ENCODE assay signal across 8 mouse cellular contexts in genomic region chr11:3161370-3161769, GRCm38 (mm10). TPM values are rescaled to one million over a fixed set of nuclear protein-coding genes. Genes with fewer than 3 reads are reported as not detected.
DNase-seq lines count a peak whose midpoint lies in the region; ATAC-seq and TF ChIP-seq lines count a peak whose summit lies in the region.
"Not testable (repeated sequence)": the region's sequence is repeated elsewhere in the genome, so short reads cannot be mapped to it uniquely, and the experiment has no call there.

No protein-coding gene starts in this region.

- not testable (repeated sequence) for H3K4me1 ChIP-seq in lung, postnatal 0 days (ENCODE audit: insufficient read depth, low read depth, low read length)

- not testable (repeated sequence) for TF ChIP-seq EP300 in lung, postnatal 0 days (IDR thresholded peaks at IDR 0.05)

- intact Hi-C loops in gastrocnemius, adult 2 months (cut with DNase I); heart, postnatal 14 days (cut with DNase I): not testable (repeated sequence)

- not testable (repeated sequence) for H3K27ac ChIP-seq in gastrocnemius, adult 2 months; lung, postnatal 0 days (ENCODE audit: low read length)

- not testable (repeated sequence) for H3K27me3 ChIP-seq in lung, postnatal 0 days (replicated peaks; ENCODE audit: insufficient read depth, low read length)

- H3K4me3 ChIP-seq in gastrocnemius, adult 2 months; lung, postnatal 0 days (ENCODE audit: low read depth, low read length): not testable (repeated sequence)

- DNase-seq in 3T3-L1 (ENCODE audit: low read depth, low spot score) = peak; percentile 77
- peak; percentile 16 for DNase-seq in adrenal gland, postnatal 25 days
- peak; percentile 53 for DNase-seq in gastrocnemius, adult 2 months
- peak; percentile 47 to 66 for DNase-seq in heart, postnatal 14 days
- DNase-seq in layer of hippocampus, adult 18-20 months (ENCODE audit: low spot score in 2 of 2) = peak; percentile 56 to 62
- DNase-seq in lung, postnatal 0 days (ENCODE audit: low spot score) = peak; percentile 52
- DNase-seq in right cerebral cortex, adult 18-20 months = peak; percentile 39
- DNase-seq in thymus, postnatal 4 days = peak; percentile 36

- TF ChIP-seq CTCF in gastrocnemius, adult 2 months (IDR thresholded peaks at IDR 0.05); lung, postnatal 0 days (IDR thresholded peaks at IDR 0.05): not testable (repeated sequence)

- H3K36me3 ChIP-seq in lung, postnatal 0 days (ENCODE audit: insufficient read depth, low read length) = not testable (repeated sequence)

- not testable (repeated sequence) for H3K9ac ChIP-seq in lung, postnatal 0 days (replicated peaks; ENCODE audit: low read depth)

- not testable (repeated sequence) for ATAC-seq in lung, postnatal 0 days

- 42% methylated on average over 1 of the region's 2 CpGs for WGBS in lung, postnatal 0 days

- not testable (repeated sequence) for H3K4me2 ChIP-seq in lung, postnatal 0 days (replicated peaks; ENCODE audit: low read depth, low read length)

- not testable (repeated sequence) for H3K9me3 ChIP-seq in lung, postnatal 0 days (ENCODE audit: low read length)

RNA-seq across cellular contexts. Expression of gene Sfi1, which starts 31.9 kb away (rescaled TPM):
- total RNA-seq in adrenal gland, postnatal 25 days (2021) = 92.1 and 96.9 TPM in 2 replicates
- total RNA-seq in gastrocnemius, adult 2 months (2021) = 10 to 100 TPM; 15.3 to 15.6 TPM
- 10 to 100 TPM; 22.6 to 24.0 TPM for total RNA-seq in heart, postnatal 14 days (2021)
- total RNA-seq in layer of hippocampus, adult 18-20 months (2021) = 10 to 100 TPM; 53.9 to 67.2 TPM
- 7.9 and 8.3 TPM in 2 replicates for polyA plus RNA-seq in lung, postnatal 0 days (2015; fragmentation: Nextera tagmentation; extraction: Ambion mirVana)

RNA-seq across cellular contexts. Expression of gene Eif4enif1, which starts 40.8 kb away (rescaled TPM):
- 60.1 and 67.3 TPM in 2 replicates for total RNA-seq in adrenal gland, postnatal 25 days (2021)
- 10 to 100 TPM; 29.9 to 34.5 TPM for total RNA-seq in gastrocnemius, adult 2 months (2021)
- total RNA-seq in heart, postnatal 14 days (2021) = 10 to 100 TPM; 41.5 to 43.0 TPM
- total RNA-seq in layer of hippocampus, adult 18-20 months (2021) = 10 to 100 TPM; 61.8 to 75.5 TPM
- 17.7 and 19.3 TPM in 2 replicates for polyA plus RNA-seq in lung, postnatal 0 days (2015; fragmentation: Nextera tagmentation; extraction: Ambion mirVana)

Comparison
In these comparisons a context has a peak if more than half of its experiments do, and no peak if none do; other contexts are left out.
1. DNase-seq: peak in every context shown above with its lines; median percentile 77 in 3T3-L1; 59 in layer of hippocampus, adult 18-20 months; 56 in heart, postnatal 14 days; 53 in gastrocnemius, adult 2 months; 52 in lung, postnatal 0 days; 39 in right cerebral cortex, adult 18-20 months; 36 in thymus, postnatal 4 days; 16 in adrenal gland, postnatal 25 days.